Mouse (Mus musculus) thymus, adult 2 months (tissue): Measurements from ENCODE around the gene Loxl1. TPM values are rescaled to one million over a fixed set of nuclear protein-coding genes. Genes with fewer than 3 reads are reported as not detected.

ENCODE experiments used
- DNase-seq: peaks from one replicate; pipeline ENCODE4 v3.0.0; 2021
- H3K27ac ChIP-seq: fragments of 200-500 bp; 2 replicates; pipeline ENCODE4 v1.5.1; 2012; ENCODE audit warnings: low read length, control low read depth; ENCODE audit not compliant: control insufficient read depth, insufficient read depth
- H3K27me3 ChIP-seq: fragments of 200-500 bp; 2 replicates; pipeline ENCODE4 v1.6.1; 2012; ENCODE audit warnings: mild to moderate bottlenecking, low read length, moderate library complexity, mixed read lengths; ENCODE audit not compliant: control insufficient read depth, insufficient read depth
- H3K36me3 ChIP-seq: fragments of 200-500 bp; 2 replicates; pipeline ENCODE4 v1.6.1; 2012; ENCODE audit warnings: mild to moderate bottlenecking, low read length, moderate library complexity; ENCODE audit not compliant: control insufficient read depth, insufficient read depth
- H3K4me1 ChIP-seq: fragments of 200-500 bp; replicated peaks from 2 replicates; pipeline ENCODE4 v1.6.1; 2012; ENCODE audit warnings: low read length; ENCODE audit not compliant: control insufficient read depth, insufficient read depth
- H3K4me3 ChIP-seq: fragments of 200-500 bp; 2 replicates; pipeline ENCODE4 v1.5.1; 2012; ENCODE audit warnings: mild to moderate bottlenecking, low read length, control low read depth, moderate library complexity; ENCODE audit not compliant: control insufficient read depth, insufficient read depth
- CTCF ChIP-seq: fragments of 200-500 bp; IDR thresholded peaks from 2 replicates; pipeline ENCODE4 v1.5.1; 2012; ENCODE audit warnings: mild to moderate bottlenecking, control low read depth, low read length, moderate library complexity, borderline replicate concordance; ENCODE audit not compliant: control insufficient read depth, poor library complexity, insufficient read depth; ENCODE audit errors: extremely low read depth
- POLR2A ChIP-seq: fragments of 200-500 bp; IDR thresholded peaks from 2 replicates; pipeline ENCODE4 v1.6.1; 2012; ENCODE audit warnings: mild to moderate bottlenecking, low read length, control low read depth, moderate library complexity; ENCODE audit not compliant: control insufficient read depth, poor library complexity, insufficient read depth; ENCODE audit errors: extremely low read depth
- WGBS: fragments of 180-500 bp; shearing (Covaris S2); methylation state at CpG from one replicate; pipeline ENCODE4 v1.1.7; 2018; 5-methylcytosine and 5-hydroxymethylcytosine counted together
- polyA plus RNA-seq: library from polyadenylated mRNA; depleted of rRNA; stranded (reverse); fragments of >200 nt; gene quantifications from 2 replicates; pipeline ENCODE4 v1.2.3, GENCODE M21; 2012

Loxl1 gene
- polyA plus RNA-seq, 1 experiment, result 19.0 TPM

- peaks cover 2% of the 10 kb centered on the region; the same call in 1 of the 2 replicates for H3K27me3 ChIP-seq
- 67% methylated on average over 5 of the region's 5 CpGs for whole genome bisulfite sequencing
- DNase-seq, result no peak
- H3K4me3 ChIP-seq, result no peak overlapping the region
- H3K4me1 ChIP-seq, result no peaks in the 10 kb centered on the region
- no peak for TF ChIP-seq CTCF
- TF ChIP-seq POLR2A, result no peak
- no peaks in the 10 kb centered on the region for H3K36me3 ChIP-seq
- H3K27ac ChIP-seq, result no peak overlapping the region
These were observed 1.8 kb upstream of the Loxl1 start for GRCm38 (mm10) chr9:58314682-58315360.

DNA sequence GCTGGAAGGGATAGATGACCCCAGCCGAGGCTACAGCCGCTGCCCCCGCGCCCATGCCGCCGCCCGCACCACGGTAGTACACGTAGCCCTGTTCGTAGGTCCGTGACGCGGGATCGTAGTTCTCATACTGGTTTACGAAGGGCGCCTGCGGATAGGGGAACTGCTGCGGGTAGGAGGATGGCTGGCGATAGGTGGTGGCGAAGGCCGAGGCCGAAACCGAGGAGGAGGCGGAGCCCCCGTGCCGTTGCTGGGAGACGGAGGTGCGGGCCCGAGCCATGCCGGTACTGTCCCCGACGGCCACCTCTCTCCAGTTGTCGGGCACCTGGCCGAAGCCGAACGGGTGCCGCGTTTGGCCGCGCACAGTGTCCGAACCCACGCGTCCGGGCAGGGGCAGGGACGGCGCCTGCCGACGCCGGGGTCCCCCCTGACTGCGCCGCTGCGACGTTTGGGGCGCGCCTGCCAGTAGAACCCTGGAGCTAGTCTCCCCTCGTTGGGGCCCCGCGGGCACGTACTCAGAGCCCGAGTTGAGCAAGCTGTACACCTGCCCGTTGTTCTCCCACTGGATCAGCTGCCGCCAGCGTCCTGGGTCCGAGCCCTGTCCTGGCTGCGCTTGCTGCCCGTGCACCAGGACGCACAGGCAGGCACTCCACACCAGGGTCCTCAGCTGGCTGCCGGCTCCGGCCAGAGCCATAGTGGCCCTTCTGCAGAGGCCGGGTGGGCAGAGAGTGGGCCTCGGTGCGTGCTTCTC is 616 bp downstream of the Loxl1 start:
- Histone ChIP-seq H3K4me3 (no peak overlapping the region), H3K4me1 (no peaks in the 10 kb centered on the region), H3K27me3 (peaks cover 2% of the 10 kb centered on the region; the same call in 1 of the 2 replicates), H3K27ac (no peak overlapping the region), H3K36me3 (no peaks in the 10 kb centered on the region)
- 5% methylated on average over 71 of the region's 72 CpGs for WGBS
- TF ChIP-seq POLR2A, result no peak
- no peak for TF ChIP-seq CTCF
- DNase-seq, result no peak

DNA sequence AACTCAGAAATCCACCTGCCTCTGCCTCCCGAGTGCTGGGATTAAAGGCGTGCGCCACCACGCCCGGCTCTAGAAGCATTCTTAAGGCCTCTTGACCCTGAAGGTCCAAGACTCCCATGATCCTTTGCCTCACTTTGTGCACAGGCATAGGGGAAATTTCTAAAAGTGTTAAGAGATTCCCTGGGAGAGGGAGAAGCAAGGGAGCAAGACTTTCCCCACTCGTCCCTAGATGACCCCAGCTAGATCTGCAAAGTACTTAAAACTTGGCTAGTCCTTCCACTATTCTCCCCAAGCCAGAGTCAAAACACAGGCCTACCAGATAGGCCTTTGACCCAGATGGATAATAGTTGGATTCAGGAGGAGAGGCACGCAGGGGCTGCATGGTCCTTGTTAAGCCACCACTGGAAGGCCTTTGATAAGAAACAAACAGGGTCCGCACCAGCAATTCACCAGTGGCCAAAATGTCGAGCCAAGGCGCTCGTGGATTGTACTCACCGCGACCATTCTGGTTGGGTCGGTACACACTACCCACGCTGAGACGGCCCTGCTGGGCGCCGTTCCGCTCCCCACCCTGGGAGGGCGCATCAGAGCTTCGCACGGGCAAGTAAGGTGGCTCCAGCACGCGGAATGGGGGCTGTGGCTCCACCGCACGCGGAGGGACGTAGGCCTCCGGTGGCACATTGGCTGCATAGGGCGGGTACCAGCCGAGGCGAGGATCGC is 1.6 kb downstream of the Loxl1 start:
- no peak for DNase-seq
- H3K27ac ChIP-seq, result no peak overlapping the region
- TF ChIP-seq CTCF (no peak), POLR2A (no peak)
- WGBS, result 85% methylated on average over 33 of the region's 33 CpGs
- H3K4me3 ChIP-seq, result no peak overlapping the region
- no peaks in the 10 kb centered on the region for H3K36me3 ChIP-seq
- no peaks in the 10 kb centered on the region for H3K4me1 ChIP-seq
- H3K27me3 ChIP-seq, result peaks cover 2% of the 10 kb centered on the region; the same call in 1 of the 2 replicates

DNA sequence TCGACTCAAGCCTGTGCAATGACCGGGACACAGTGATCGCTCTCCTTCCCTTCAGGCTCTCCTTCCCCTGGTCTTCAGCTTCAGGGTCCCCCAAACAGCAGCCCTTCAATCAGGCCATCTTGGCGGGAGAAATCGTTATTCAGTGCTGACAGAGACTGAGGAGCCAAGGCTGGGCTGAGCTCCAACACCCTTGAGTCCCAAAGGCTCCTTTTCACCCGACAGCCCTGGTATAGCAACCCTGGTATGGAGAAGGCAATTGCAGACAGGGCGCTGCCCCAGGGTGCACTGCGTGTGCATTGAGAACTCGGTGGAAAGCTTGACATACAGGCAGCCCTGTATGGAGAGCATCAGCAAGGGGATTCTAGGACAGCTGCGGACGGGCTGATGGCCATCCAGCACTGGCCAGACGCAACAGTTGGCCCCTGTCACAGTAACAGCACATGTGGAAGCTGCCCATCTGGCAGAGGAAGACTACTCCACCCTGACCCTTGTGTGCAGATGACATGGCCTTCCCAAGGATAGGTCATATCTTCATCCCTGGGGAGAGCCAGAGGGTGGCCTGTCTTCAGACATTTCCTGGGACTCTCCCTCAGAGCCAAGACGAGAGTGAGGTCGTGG is 2.8 kb downstream of the Loxl1 start:
- TF ChIP-seq POLR2A, result no peak
- no peak for TF ChIP-seq CTCF
- peaks cover 2% of the 10 kb centered on the region; the same call in 1 of the 2 replicates for H3K27me3 ChIP-seq
- H3K27ac ChIP-seq, result no peak overlapping the region
- no peak overlapping the region for H3K4me3 ChIP-seq
- no peak for DNase-seq
- 90% methylated on average over 14 of the region's 14 CpGs for WGBS
- no peaks in the 10 kb centered on the region for H3K4me1 ChIP-seq
- no peaks in the 10 kb centered on the region for H3K36me3 ChIP-seq

DNA sequence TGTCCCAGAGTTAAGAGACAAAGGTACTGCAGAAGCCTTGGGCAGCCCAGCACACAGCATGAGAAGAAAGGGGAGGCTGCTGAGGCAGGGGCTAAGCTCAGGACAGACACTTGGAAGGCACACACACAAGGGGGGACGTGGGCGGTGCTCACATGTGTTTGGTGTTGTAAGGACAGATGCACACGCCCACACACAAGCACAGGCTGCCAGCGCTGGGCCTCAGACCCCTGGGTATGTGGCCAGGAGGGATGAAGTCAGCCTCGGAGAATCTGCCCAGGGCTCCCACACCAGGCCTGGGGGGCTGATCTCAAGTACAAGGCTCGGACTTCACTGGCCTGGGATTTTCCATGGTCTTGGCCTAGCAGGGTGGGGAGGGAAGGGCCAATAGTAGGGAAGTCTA is 4.6 kb downstream of the Loxl1 start:
- Histone ChIP-seq H3K4me1 (no peaks in the 10 kb centered on the region), H3K4me3 (no peak overlapping the region), H3K27ac (no peak overlapping the region), H3K36me3 (no peaks in the 10 kb centered on the region), H3K27me3 (peaks cover 2% of the 10 kb centered on the region; the same call in 1 of the 2 replicates)
- TF ChIP-seq CTCF, result no peak
- no peak for TF ChIP-seq POLR2A
- DNase-seq, result no peak
- WGBS, result 88% methylated on average over 6 of the region's 6 CpGs

GRCm38 (mm10) chr9:58305686-58306085 is 7.3 kb downstream of the Loxl1 start:
- TF ChIP-seq CTCF (no peak), POLR2A (no peak)
- Histone ChIP-seq H3K36me3 (no peaks in the 10 kb centered on the region), H3K27me3 (peaks cover 2% of the 10 kb centered on the region; the same call in 1 of the 2 replicates), H3K4me1 (no peaks in the 10 kb centered on the region), H3K27ac (no peak overlapping the region), H3K4me3 (no peak overlapping the region)
- no peak for DNase-seq
- 74% methylated on average over 6 of the region's 6 CpGs for WGBS
